Mouse (Mus musculus) intestine, postnatal 0 days (tissue): ENCODE measurements around the gene Bsdc1. TPM values are rescaled to one million over a fixed set of nuclear protein-coding genes. Genes with fewer than 3 reads are reported as not detected.
A peak's percentile ranks its signal among the peaks of the same experiment; 100 is the strongest.

Source experiments
- ATAC-seq: fragments of 200-750 bp; cut with Nextera tagmentation; 2 replicates; pipeline ENCODE4 v1.8.0; 2017; ENCODE audit warnings: mild to moderate bottlenecking, moderate TSS enrichment, moderate library complexity
- H3K27ac ChIP-seq: fragments of 300-500 bp; sonication (generic); 2 replicates; pipeline ENCODE4 v1.5.1; 2014; ENCODE audit warnings: mild to moderate bottlenecking, low read depth, low read length, moderate library complexity
- H3K27me3 ChIP-seq: fragments of 300-500 bp; sonication (generic); replicated peaks from 2 replicates; pipeline ENCODE4 v1.6.1; 2014; ENCODE audit warnings: low read length, mixed read lengths; ENCODE audit not compliant: control insufficient read depth, insufficient read depth
- H3K36me3 ChIP-seq: fragments of 300-500 bp; sonication (generic); 2 replicates; pipeline ENCODE4 v1.6.1; 2014; ENCODE audit warnings: mild to moderate bottlenecking, moderate library complexity; ENCODE audit not compliant: control insufficient read depth, insufficient read depth
- H3K4me1 ChIP-seq: fragments of 300-500 bp; sonication (generic); replicated peaks from 2 replicates; pipeline ENCODE4 v1.6.1; 2014; ENCODE audit warnings: antibody characterized with exemption, low read length, mixed read lengths; ENCODE audit not compliant: control insufficient read depth, insufficient read depth
- H3K4me2 ChIP-seq: fragments of 300-500 bp; sonication (generic); replicated peaks from 2 replicates; pipeline ENCODE4 v1.6.1; 2014; ENCODE audit warnings: low read depth, mild to moderate bottlenecking, moderate library complexity
- H3K4me3 ChIP-seq: fragments of 300-500 bp; sonication (generic); 2 replicates; pipeline ENCODE4 v1.5.1; 2014; ENCODE audit warnings: low read depth, low read length
- H3K9ac ChIP-seq: fragments of 300-500 bp; sonication (generic); 2 replicates; pipeline ENCODE4 v1.6.1; 2014; ENCODE audit warnings: mild to moderate bottlenecking, low read depth, low read length
- H3K9me3 ChIP-seq: fragments of 300-500 bp; sonication (generic); 2 replicates; pipeline ENCODE4 v1.6.1; 2016; ENCODE audit warnings: mixed run types; ENCODE audit not compliant: control insufficient read depth
- CTCF ChIP-seq: sonication (generic); IDR thresholded peaks from 2 replicates; pipeline ENCODE4 v1.5.1; 2016; ENCODE audit warnings: low read depth, mild to moderate bottlenecking, control low read depth, antibody characterized with exemption, moderate library complexity
- WGBS: fragments of 180-500 bp; shearing (Covaris S2); extraction: QIAGEN DNeasy Blood & Tissue Kit; methylation state at CpG from one replicate; pipeline ENCODE4 v1.1.7; 2014; 5-methylcytosine and 5-hydroxymethylcytosine counted together
- polyA plus RNA-seq: library from polyadenylated mRNA; unstranded; fragments of >200 nt; fragmentation: Nextera tagmentation; extraction: Ambion mirVana; gene quantifications from 2 replicates; pipeline ENCODE4 v1.2.1, GENCODE M21; 2015

Bsdc1 gene
- polyA plus RNA-seq, 1 experiment from 2014 or later: 23.6 TPM

GRCm38 (mm10) chr4:129509650-129510049, 48.3 kb downstream of the Bsdc1 start:
- H3K9me3 ChIP-seq: no peaks in the 10 kb centered on the region
- H3K4me3 ChIP-seq: no peak overlapping the region
- 0 out of 2 replicates have a peak, but pooled peaks cover 4% of the 10 kb centered on the region for H3K4me1 ChIP-seq
- WGBS: 77% methylated on average over 3 of the region's 3 CpGs
- no peaks in the 10 kb centered on the region for H3K27me3 ChIP-seq
- no peak overlapping the region for H3K4me2 ChIP-seq
- no peak for ATAC-seq
- H3K36me3 ChIP-seq: no peaks in the 10 kb centered on the region
- H3K27ac ChIP-seq: no peak overlapping the region
- H3K9ac ChIP-seq: no peak overlapping the region
- no peak for TF ChIP-seq CTCF

GRCm38 (mm10) chr4:129510723-129511412, 49.5 kb downstream of the Bsdc1 start:
- H3K9ac ChIP-seq: no peak overlapping the region
- H3K4me1 ChIP-seq: 0 out of 2 replicates have a peak, but pooled peaks cover 4% of the 10 kb centered on the region
- WGBS: 73% methylated on average over 6 of the region's 6 CpGs
- no peak for TF ChIP-seq CTCF
- no peaks in the 10 kb centered on the region for H3K9me3 ChIP-seq
- no peaks in the 10 kb centered on the region for H3K36me3 ChIP-seq
- no peak overlapping the region for H3K4me3 ChIP-seq
- ATAC-seq: no peak
- H3K27me3 ChIP-seq: no peaks in the 10 kb centered on the region
- no peak overlapping the region for H3K27ac ChIP-seq
- H3K4me2 ChIP-seq: no peak overlapping the region

- 60% methylated on average over 6 of the region's 6 CpGs for WGBS
- Histone ChIP-seq H3K9me3 (no peaks in the 10 kb centered on the region), H3K27me3 (no peaks in the 10 kb centered on the region), H3K9ac (no peak overlapping the region), H3K4me2 (no peak overlapping the region), H3K4me3 (no peak overlapping the region), H3K36me3 (peaks cover 2% of the 10 kb centered on the region; the same call in 1 of the 2 replicates), H3K27ac (no peak overlapping the region), H3K4me1 (0 out of 2 replicates have a peak, but pooled peaks cover 4% of the 10 kb centered on the region)
- no peak for ATAC-seq
- TF ChIP-seq CTCF: no peak
Measured at GRCm38 (mm10) chr4:129511413-129512096, 50.2 kb downstream of the Bsdc1 start.

- no peaks in the 10 kb centered on the region for H3K9me3 ChIP-seq
- H3K4me1 ChIP-seq: 0 out of 2 replicates have a peak, but pooled peaks cover 4% of the 10 kb centered on the region
- peak within 1 kb of the TSS; percentile 84 for H3K9ac ChIP-seq
- H3K4me3 ChIP-seq: peak within 1 kb of the TSS; percentile 84
- H3K27me3 ChIP-seq: no peaks in the 10 kb centered on the region
- 10% methylated on average over 42 of the region's 47 CpGs for WGBS
- H3K36me3 ChIP-seq: peaks cover 19% of the 10 kb centered on the region
- H3K4me2 ChIP-seq: peak within 1 kb of the TSS; percentile 99
- TF ChIP-seq CTCF: peak; percentile 25; the same call in 1 of the 2 replicates
- ATAC-seq: peak; percentile 67
- peak within 1 kb of the TSS; percentile 76 for H3K27ac ChIP-seq
Measured at GRCm38 (mm10) chr4:129513086-129513767, 51.8 kb downstream of the Bsdc1 start, which contains the start of gene Marcksl1. Gene Marcksl1 (plus strand): TSS chr4:129513581.

GRCm38 (mm10) chr4:129513891-129514290, 52.5 kb downstream of the Bsdc1 start:
- no peaks in the 10 kb centered on the region for H3K9me3 ChIP-seq
- peak overlapping the region; percentile 76 for H3K27ac ChIP-seq
- H3K36me3 ChIP-seq: peaks cover 25% of the 10 kb centered on the region
- H3K4me1 ChIP-seq: 0 out of 2 replicates have a peak, but pooled peaks cover 4% of the 10 kb centered on the region
- no peaks in the 10 kb centered on the region for H3K27me3 ChIP-seq
- H3K4me3 ChIP-seq: peak overlapping the region; percentile 84
- peak; percentile 14; the same call in 1 of the 2 replicates for ATAC-seq
- TF ChIP-seq CTCF: no peak
- H3K9ac ChIP-seq: peak overlapping the region; percentile 84
- WGBS: under 1% methylated on average over 14 of the region's 57 CpGs
- H3K4me2 ChIP-seq: peak overlapping the region; percentile 99
